Mouse (Mus musculus) spleen, adult 2 months (tissue): ENCODE data around the gene AI661453.

Experiments used
- CTCF ChIP-seq: fragments of 200-500 bp; IDR thresholded peaks from 2 replicates; pipeline ENCODE4 v1.5.1; 2011; ENCODE audit warnings: mild to moderate bottlenecking, inconsistent platforms; ENCODE audit not compliant: insufficient read depth, insufficient read length, insufficient replicate concordance; ENCODE audit errors: extremely low read depth
- POLR2A ChIP-seq: fragments of 200-500 bp; IDR thresholded peaks from 2 replicates; pipeline ENCODE4 v1.6.1; 2011; ENCODE audit warnings: low read depth, low read length, inconsistent platforms

- TF ChIP-seq POLR2A: no peak
- no peak for TF ChIP-seq CTCF
These were observed 16.5 kb downstream of the AI661453 start for GRCm38 (mm10) chr17:47452886-47453285.
